Mouse (Mus musculus): ENCODE measurements at regions not wholly inside any gene's neighbourhood (a gene's known extent, or its start where the extent isn't known, plus 50 kb on each side); places are given as distances from the start of the nearest gene placed in this dataset.

DNA sequence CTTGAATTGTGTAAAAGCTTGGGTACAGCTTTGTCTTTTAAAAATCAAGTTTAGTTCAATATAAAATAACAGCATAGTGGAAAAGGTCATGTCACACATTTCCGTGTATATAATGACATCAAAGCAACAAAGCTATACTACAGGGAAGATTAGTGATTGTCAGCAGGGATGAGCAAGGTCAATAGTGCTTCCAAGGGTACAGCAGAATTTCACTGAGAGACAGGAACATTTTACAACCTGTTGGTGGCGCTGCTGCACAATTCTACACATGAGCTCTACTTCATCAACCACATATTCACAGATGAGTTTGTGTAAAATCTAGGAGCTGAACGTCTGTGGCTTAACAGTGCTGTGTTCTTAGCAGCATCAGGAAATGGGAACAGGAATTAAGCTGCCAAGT is 74.3 kb upstream of the A2m start:
- no peak for ATAC-seq (ENCODE audit: poor library complexity, severe bottlenecking)

DNA sequence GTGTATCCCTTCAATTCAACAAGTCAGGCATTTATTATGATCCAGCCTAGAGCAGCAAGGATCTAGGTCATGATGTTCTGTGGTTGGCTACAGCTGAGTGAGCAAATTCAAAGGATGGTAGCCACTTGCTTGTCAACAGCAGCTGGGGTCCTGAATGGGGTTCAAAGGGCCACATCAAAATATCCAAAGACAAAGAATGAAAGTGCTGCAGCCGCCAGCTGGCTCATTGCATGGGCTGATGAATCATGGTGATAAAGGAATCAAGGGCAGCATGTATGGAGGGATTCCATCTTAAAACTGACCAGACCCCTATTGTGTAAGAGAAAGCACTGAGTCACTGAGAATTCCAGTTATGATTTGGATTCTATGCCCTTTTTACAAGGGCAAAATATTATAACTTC is 74.8 kb upstream of the A2m start:
- ATAC-seq (ENCODE audit: poor library complexity, severe bottlenecking): no peak

GRCm38 (mm10) chr6:121556481-121556880 is 78.7 kb upstream of the A2m start:
- no peak for ATAC-seq (ENCODE audit: poor library complexity, severe bottlenecking)

GRCm38 (mm10) chr6:121553501-121554132 is 80.1 kb upstream of the Iqsec3 start:
- no peak for ATAC-seq (ENCODE audit: poor library complexity, severe bottlenecking)

GRCm38 (mm10) chr6:121533521-121533920 is 60.0 kb upstream of the Iqsec3 start:
- no peak for ATAC-seq (ENCODE audit: poor library complexity, severe bottlenecking)

- peak; percentile 66; the same call in 1 of the 2 replicates for ATAC-seq (ENCODE audit: poor library complexity, severe bottlenecking)
These were observed 59.4 kb upstream of the Iqsec3 start for GRCm38 (mm10) chr6:121532926-121533325.

DNA sequence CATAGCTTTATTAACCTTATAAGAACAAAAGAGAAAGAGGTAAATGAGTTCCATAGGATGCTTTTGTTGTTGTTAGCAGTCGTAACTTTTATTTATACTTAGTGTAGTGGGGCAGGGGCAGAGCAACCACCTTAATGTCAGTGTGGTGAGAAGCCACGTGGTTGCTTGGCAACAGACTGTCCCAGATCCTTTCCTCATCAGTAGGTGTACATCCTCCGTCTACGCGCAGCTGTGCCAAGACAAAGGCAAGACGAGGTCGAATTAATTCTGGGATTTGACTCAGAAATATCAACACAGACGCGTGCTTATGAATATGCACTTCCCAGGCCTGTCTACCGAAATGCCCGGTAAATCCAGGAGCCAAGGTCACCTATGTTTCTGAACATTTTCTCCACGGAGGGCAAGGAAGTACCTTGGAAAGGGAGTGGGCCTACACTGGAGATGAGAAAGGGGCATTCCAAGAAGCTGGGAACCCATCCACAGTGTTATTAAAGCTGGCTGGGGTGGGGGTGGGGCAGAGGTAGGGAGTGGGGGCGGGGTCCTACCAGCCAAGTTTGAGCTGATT is 58.4 kb upstream of the Iqsec3 start:
- no peak for ATAC-seq (ENCODE audit: poor library complexity, severe bottlenecking)

- ATAC-seq (ENCODE audit: poor library complexity, severe bottlenecking): no peak
These were observed 53.8 kb upstream of the Iqsec3 start for GRCm38 (mm10) chr6:121527281-121527680.

GRCm38 (mm10) chr6:121526121-121526520 is 52.6 kb upstream of the Iqsec3 start:
- no peak for ATAC-seq (ENCODE audit: poor library complexity, severe bottlenecking)

- no peak for ATAC-seq (ENCODE audit: poor library complexity, severe bottlenecking)
These were observed 51.1 kb upstream of the Iqsec3 start for GRCm38 (mm10) chr6:121524613-121524970.

GRCm38 (mm10) chr6:121523882-121524612 is 50.6 kb upstream of the Iqsec3 start:
- ATAC-seq (ENCODE audit: poor library complexity, severe bottlenecking): no peak

Measured in megakaryocyte, adult 5-6 weeks (primary cell).